Mouse (Mus musculus) gastrocnemius, postnatal 36 days (tissue): ENCODE data around the gene Fn1. TPM values are rescaled to one million over a fixed set of nuclear protein-coding genes. Genes with fewer than 3 reads are reported as not detected.
A peak's percentile ranks its signal among the peaks of the same experiment; 100 is the strongest.

Experiments
- DNase-seq, 2 experiments: peaks; one replicate each; pipeline ENCODE4 v3.0.0; 2022
- intact Hi-C: fragments of 180-260 bp; cut with DNase I; formaldehyde crosslinking; loops from one replicate; pipeline ENCODE4 v1.15.1; 2025
- long read RNA-seq, 2 experiments: library from polyadenylated mRNA; stranded (forward); transcript quantifications; one replicate each; pipeline ENCODE4 v2.0.0; 2021
- total RNA-seq, 2 experiments: library from RNA; stranded (reverse); gene quantifications; 2 replicates each; pipeline ENCODE4 v1.2.3; 2021

Gene Fn1
- total RNA-seq, result 10 to 100 TPM; 64.9 to 68.6 TPM
- long read RNA-seq, experiment 1, partial matches to known transcripts, result 4 of 10 reads
- long read RNA-seq, experiment 1, other reads (novel, unspliced or antisense), result 6 of 10 reads
- long read RNA-seq, experiment 2, partial matches to known transcripts, result 5 of 7 reads
- long read RNA-seq, experiment 2, other reads (novel, unspliced or antisense), result 2 of 7 reads

DNA sequence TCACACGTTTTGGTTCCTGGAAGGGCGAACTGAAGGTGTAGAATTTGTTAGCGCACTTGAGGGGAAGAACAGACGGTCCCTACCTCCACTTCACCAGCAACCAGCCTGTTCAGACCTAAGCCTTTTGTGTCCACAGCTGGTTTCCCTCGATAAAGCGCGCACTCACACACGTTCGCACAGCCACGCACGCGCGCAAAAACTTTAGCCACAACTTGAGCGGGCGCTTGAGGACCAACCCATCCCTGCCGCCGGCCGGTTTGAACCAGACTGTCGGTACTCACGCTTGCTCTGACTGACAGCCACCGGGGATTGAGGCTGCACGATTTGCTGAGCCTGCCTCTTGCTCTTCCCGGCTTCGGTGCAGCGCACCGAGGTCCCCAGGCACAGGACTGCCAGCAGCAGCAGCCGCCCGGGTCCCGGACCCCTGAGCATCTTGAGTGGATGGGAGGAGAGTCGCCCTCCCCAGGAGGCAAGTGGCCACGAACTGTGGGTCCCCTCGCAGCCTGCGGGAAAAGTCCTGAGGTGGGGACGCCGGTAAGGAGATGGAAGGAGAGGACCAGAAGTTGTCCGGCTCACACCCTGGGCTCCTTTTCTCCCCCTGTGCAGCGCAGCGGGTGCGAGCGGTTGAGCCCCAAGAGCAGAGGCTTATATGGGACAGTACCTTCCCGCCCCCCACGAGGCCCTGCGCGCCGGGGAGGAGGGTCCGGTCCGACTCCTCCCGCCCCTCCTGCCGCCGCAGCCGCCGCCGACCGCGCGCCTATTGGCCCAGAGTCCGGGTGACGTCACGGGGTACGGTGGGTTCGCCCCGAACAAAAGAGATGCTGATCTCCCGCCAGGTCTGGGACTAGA lies at the start of gene Fn1:
Gene Fn1, minus strand, starts transcription at position 650 of the 849 bp plus-strand sequence.
- intact Hi-C loops, result no loop called here
- DNase-seq, result peak; percentile 82 to 89

DNA sequence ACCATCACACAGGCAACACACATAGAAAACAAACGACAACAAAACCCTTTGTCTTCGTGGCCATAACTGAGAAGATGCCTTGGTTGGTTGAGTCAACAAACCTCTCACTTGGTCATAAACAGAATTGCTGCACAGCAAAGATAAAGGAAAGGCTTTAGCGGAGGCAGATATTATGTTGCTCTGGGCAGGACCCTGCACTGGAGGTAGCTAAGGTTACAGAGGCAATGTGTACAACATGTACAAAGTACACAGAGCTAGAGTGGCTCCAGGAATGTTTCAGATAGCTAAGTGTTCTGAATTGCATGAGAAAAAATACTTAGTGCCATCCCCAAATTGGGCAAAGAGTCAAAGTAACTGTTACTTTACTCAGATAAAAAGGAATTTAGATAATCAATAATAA lies 43.1 kb upstream of the Fn1 start:
- no peak for DNase-seq
- intact Hi-C loops, result no loop called here

GRCm38 (mm10) chr1:71691472-71692277 lies 38.7 kb upstream of the Fn1 start:
- intact Hi-C loops, result no loop called here
- DNase-seq, result no peak

- no peak for DNase-seq
- intact Hi-C loops, result no loop called here
Observed at GRCm38 (mm10) chr1:71688926-71689303, 35.9 kb upstream of the Fn1 start.

- intact Hi-C loops, result no loop called here
- DNase-seq, result no peak
Observed at GRCm38 (mm10) chr1:71688272-71688925, 35.4 kb upstream of the Fn1 start.

- intact Hi-C loops, result no loop called here
- DNase-seq, result no peak
Observed at GRCm38 (mm10) chr1:71686791-71687190, 33.8 kb upstream of the Fn1 start.

GRCm38 (mm10) chr1:71683736-71684135 lies 30.7 kb upstream of the Fn1 start:
- intact Hi-C loops, result no loop called here
- DNase-seq, result peak in 1 of 2 experiments; percentile 16

GRCm38 (mm10) chr1:71682194-71682715 lies 29.3 kb upstream of the Fn1 start:
- no peak for DNase-seq
- intact Hi-C loops, result no loop called here

GRCm38 (mm10) chr1:71681306-71681705 lies 28.3 kb upstream of the Fn1 start:
- intact Hi-C loops, result no loop called here
- no peak for DNase-seq

DNA sequence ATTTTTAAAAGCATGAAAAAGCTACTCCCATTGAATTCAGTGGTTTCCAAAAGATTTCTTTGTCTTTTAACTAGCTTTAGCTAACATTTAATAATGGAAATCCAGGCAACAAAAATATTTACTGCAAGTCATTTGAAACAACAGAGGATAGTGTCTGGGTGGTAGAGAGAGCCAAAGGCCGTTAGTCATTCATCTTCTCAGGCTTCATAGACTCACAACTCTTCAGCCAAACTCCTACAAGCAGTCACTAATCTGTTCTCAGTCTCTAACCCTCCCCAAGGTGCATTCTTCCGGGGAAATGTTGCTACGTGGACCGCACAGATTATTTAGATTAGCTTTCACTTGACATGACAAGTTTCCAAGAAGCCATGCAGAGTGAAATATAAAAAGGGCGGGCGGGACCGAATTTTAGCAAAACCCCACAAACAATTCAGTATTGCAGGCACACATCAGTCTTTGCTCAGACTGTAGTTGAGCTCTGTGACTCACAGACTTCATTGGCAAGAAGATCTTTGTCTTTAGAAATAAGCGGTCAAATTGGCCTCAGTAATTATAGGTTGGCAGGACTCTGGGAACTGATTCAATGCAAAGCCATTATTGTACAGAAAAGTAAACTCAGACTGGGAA lies 27.2 kb upstream of the Fn1 start:
- intact Hi-C loops, result no loop called here
- no peak for DNase-seq

DNA sequence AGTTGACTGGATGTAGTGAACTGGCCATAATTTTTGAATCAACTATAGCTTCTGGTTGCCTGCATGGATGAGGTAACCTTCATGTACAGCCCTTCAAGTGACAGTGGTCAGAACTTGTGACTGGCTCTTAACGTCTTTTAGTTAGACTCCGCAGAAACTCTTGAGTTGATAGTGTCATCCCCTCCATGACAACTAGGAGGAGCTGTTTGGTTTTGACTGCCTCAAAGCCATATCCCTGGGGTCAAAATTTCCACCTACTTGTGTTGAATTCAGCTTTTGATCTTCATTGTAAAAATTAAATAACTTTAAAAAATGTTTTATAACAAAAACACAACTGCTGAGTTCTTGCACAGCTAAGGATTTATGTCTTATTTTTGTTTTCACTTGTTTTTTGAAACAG lies 22.4 kb upstream of the Fn1 start:
- intact Hi-C loops, result loop anchor here (10.0 kb wide), 1 partner anchor 449 kb away; no protein-coding TSS in a partner anchor
- no peak for DNase-seq

DNA sequence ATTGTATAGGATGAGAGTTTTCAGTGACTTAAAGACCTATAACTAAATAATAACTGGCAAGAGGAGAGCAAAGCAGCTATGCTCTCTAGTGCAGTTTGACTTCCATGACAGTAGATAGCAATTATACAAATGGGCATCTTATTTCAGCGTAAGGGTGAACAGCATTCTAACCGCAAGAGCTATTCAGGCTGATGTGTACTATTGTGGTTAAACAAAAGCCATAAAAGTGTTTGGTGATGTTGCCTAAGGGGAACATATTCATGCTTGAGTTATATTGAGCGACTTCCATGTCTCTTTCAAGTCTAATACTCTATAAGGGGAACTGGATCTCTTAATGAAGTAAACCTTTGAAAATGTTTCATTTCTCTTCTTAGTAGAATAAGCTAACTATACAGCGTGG lies 21.3 kb upstream of the Fn1 start:
- intact Hi-C loops, result loop anchor here (10.0 kb wide), 1 partner anchor 451 kb away; no protein-coding TSS in a partner anchor

DNA sequence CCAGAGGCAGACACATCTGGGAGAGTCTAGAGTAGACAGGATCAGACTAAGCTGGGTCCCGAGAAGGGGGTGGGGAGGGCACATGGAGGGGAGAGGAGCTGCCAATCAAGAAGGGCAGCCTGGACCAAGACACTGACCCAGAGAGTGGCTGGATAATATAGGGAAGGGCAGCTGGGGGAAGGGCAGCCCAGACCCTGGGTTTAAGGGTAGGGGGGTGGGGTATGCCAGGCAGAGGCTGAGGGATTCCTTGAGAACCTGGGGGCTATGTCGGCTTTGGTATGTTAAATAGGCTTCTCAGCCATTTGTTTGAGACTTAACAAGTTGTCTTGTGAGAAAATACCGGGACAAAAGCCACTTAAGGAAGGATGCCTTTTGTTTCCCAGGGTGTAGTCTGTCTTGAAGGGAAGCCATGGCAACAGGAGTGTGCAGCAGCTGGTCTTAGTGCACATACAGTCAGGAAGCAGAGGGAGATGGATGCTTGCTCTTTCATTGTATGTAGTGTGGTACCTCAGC lies 20.5 kb upstream of the Fn1 start:
- DNase-seq, result no peak
- intact Hi-C loops, result loop anchor here (10.0 kb wide), 1 partner anchor 451 kb away; no protein-coding TSS in a partner anchor

More for the DNA sequence above, 21.3 kb upstream of the Fn1 start:
- DNase-seq, result no peak

- no peak for DNase-seq
- intact Hi-C loops, result loop anchor here (10.0 kb wide), 1 partner anchor 452 kb away; no protein-coding TSS in a partner anchor
Observed at GRCm38 (mm10) chr1:71672346-71672745, 19.3 kb upstream of the Fn1 start.

- no peak for DNase-seq
- intact Hi-C loops, result no loop called here
Observed at GRCm38 (mm10) chr1:71663242-71663641, 10.2 kb upstream of the Fn1 start.

DNA sequence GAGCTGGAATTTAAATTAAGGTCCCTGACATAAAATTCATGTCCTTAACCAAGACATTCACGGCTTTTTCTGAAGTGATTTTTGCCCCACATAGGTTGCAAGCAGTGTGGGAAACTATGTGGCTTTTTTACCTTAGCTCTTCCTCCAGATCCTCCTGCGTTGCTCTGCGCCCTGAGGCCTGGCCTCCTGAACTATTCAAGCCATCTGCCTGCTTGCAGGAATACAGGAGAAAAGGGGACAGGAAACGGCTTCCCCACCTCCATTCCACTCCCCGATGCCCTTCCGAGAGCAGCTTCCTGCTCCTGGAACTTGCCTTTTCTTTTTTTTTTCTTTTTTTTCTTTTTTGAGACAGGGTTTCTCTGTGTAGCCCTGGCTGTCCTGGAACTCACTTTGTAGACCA lies 5.6 kb upstream of the Fn1 start:
- no peak for DNase-seq
- intact Hi-C loops, result no loop called here

GRCm38 (mm10) chr1:71656309-71656708 lies 3.3 kb upstream of the Fn1 start:
- DNase-seq, result no peak
- intact Hi-C loops, result no loop called here

DNA sequence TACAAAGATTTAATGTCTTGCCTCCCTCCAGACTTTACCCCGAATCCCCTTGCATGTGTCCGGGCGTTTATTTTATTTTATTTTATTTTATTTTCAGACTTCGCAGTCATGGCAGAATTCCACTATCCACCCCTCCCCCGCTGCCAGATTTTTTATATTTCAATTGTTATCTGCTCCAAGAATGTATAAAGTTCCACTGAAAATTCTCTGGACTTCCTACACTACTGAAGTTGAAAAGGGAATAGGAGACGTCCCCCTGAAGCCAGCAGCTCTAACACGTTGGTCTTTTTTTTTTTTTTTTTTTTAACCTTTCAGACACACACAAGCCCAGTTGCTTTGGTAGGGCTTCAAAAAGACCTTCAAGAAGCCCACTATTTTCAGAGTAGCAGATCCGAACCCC lies 1.2 kb upstream of the Fn1 start:
- no peak for DNase-seq
- intact Hi-C loops, result no loop called here

GRCm38 (mm10) chr1:71653400-71654159 lies 580 bp upstream of the Fn1 start:
- DNase-seq, result peak in 1 of 2 experiments; percentile 36
- intact Hi-C loops, result no loop called here
